Mouse (Mus musculus) heart, adult 18-20 months (tissue): ENCODE results near the gene Arhgap24. TPM values are rescaled to one million over a fixed set of nuclear protein-coding genes. Genes with fewer than 3 reads are reported as not detected.

Experiments
- DNase-seq, 2 experiments: peaks; one replicate each; pipeline ENCODE4 v3.0.0; 2021 to 2022; ENCODE audit warnings: mixed read lengths in 1 of 2
- total RNA-seq, 2 experiments: library from RNA; stranded (reverse); gene quantifications; 2 replicates each; pipeline ENCODE4 v1.2.3; 2021

The Arhgap24 gene
- total RNA-seq, 2 experiments from 2014 or later, result 19.4 to 19.8 TPM

- peak; percentile 18 to 49 for DNase-seq
Observed at GRCm38 (mm10) chr5:102502333-102502732, 21.1 kb downstream of the Arhgap24 start.

DNA sequence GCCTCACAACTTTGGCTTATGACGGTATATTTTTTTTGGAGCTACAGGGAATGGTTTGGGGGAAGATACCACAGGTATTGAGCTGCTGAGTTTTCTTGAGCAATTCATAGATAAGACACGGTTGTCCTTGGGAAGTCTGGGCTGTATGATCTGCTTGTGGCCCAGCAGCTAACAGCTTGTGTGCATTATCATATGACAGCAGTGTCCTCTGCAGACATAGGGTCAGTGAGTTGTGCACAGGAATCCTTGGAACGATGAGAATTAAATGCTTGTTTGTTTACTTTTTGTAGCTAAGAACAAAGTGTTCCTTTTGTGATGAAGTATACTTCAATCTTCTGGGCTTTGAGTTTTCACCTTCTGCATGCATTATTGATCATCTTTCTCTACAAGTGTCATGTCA, 21.9 kb downstream of the Arhgap24 start:
- no peak for DNase-seq

- DNase-seq, result no peak
Observed at GRCm38 (mm10) chr5:102503868-102504267, 22.7 kb downstream of the Arhgap24 start.

GRCm38 (mm10) chr5:102504557-102504956, 23.4 kb downstream of the Arhgap24 start:
- no peak for DNase-seq

- no peak for DNase-seq
Observed at GRCm38 (mm10) chr5:102508162-102508561, 27.0 kb downstream of the Arhgap24 start.

GRCm38 (mm10) chr5:102509381-102509780, 28.2 kb downstream of the Arhgap24 start:
- DNase-seq, result peak in 1 of 2 experiments; percentile 10

GRCm38 (mm10) chr5:102511651-102512050, 30.5 kb downstream of the Arhgap24 start:
- no peak for DNase-seq

- DNase-seq, result no peak
Observed at GRCm38 (mm10) chr5:102515496-102515895, 34.3 kb downstream of the Arhgap24 start.

- DNase-seq, result no peak
Observed at GRCm38 (mm10) chr5:102520506-102520905, 39.3 kb downstream of the Arhgap24 start.

GRCm38 (mm10) chr5:102535311-102535710, 54.1 kb downstream of the Arhgap24 start:
- DNase-seq, result no peak

- DNase-seq, result no peak
Observed at GRCm38 (mm10) chr5:102537819-102538218, 56.6 kb downstream of the Arhgap24 start.

DNA sequence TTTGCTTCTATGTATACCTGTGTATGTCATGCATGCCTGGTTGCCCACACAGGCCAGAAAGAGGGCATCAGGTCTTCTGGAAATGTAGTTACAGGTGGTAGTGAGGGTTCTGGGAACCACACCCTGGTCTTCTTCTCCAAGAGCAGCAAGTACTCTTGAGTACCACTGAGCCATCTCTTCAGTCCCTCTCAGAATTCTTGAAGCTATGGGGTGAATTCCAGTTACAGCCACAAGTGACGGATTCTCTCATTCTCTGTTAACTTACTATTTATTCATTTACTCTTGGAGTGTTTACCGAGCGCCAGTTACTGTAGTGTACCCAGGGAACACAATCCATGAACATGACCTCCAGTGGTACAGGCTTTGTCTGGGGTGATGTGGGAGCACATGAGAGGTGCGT, 65.1 kb downstream of the Arhgap24 start:
- DNase-seq, result no peak

GRCm38 (mm10) chr5:102547786-102548185, 66.6 kb downstream of the Arhgap24 start:
- no peak for DNase-seq

DNA sequence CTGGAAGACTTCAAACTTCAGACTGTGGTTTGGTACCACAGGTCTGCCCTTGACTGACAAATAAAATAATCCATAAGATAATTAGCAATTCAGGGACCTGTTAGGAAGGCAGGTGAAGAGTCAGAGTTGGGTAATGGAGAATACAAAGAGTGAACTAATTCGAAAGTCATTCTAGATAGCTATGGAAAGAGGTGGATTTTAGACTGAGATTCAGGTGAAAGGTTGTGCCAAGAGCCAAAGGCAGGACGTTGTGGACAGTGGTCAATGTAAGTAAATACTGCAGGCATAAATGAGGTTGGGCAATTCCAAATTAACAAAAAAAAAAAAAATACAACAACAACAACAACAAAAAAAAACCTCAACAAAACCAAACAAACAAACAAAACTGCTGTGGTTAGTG, 67.2 kb downstream of the Arhgap24 start:
- no peak for DNase-seq

- no peak for DNase-seq
Observed at GRCm38 (mm10) chr5:102550211-102550610, 69.0 kb downstream of the Arhgap24 start.

DNA sequence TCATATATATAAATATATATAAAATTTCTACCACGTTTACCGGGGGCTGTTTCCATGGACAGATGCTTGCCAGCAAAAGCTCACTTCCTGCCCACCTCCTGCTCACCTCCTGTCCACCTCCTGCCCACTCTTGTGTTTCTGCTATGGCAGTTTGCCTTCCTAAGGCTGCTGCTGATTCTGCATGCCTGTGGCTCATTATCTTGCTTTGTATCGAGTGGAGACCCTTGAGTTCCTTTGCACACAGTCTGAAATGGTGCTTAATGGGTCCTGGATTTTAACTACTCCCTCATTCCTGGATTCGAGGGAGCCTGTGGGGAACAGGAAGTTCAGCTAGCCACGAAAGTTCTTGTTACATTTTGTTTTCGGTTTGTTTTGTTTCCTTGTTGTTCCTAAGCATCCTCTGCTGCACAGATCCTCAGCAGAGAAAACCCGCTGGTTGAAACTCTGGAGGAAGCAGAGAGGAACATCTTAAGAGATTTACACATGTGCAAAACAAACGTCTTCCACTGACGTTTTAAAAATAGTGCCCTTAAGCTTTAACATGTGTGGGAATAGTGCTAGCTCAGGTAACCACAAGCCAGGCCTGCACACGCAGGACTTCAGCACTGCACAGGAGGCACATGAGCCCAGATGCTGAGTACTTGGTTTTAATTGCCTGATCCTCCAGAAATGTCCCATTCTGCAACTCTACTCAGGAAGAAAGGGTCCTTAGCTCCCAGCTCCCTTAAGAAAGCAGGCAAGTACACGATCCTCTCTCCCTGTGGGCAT, 69.9 kb downstream of the Arhgap24 start:
- no peak for DNase-seq

DNA sequence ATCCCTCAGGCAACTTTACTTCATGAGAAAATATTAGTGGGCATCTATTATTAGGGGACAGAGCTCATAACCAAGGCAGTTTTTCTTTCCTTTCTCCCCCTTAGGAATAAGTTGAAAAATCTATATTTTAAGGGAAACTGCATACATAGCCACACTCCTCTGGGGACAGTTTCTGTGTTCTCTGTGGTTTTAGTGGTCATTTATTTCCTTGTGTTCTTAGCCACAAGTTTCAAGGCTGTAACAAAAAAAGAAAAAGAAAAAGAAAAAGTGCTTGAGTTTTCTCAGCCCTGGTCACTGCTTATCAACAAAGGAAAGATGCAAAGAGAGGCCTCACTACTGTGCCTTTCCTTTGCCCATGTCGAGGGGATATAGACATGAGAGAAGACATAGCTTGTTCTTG, 71.3 kb downstream of the Arhgap24 start:
- no peak for DNase-seq

- no peak for DNase-seq
Observed at GRCm38 (mm10) chr5:102555958-102556357, 74.8 kb downstream of the Arhgap24 start.

DNA sequence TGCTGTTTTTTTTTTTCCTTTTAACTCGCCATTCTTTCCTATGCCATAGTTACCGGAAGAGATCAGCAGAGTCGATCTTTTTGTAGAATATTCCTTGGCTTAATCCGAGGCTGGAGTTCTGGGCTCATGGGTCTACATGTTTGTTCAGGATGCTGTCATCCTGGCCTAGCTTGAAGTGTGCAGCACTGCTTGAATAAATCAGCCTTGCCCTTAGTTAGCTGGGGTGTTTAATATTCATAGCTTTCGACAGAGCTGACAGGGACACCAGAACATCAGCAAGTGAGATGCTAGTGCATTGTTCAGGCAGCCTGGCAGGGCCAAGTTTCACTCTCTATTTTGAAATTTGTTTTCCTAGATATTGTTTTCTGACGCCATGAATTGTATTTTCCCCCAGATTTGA, 79.1 kb downstream of the Arhgap24 start:
- DNase-seq, result no peak

GRCm38 (mm10) chr5:102563971-102564370, 82.8 kb downstream of the Arhgap24 start:
- no peak for DNase-seq

GRCm38 (mm10) chr5:102568764-102569163, 87.6 kb downstream of the Arhgap24 start:
- DNase-seq, result peak in 1 of 2 experiments; percentile 10

GRCm38 (mm10) chr5:102571445-102571844, 90.3 kb downstream of the Arhgap24 start:
- no peak for DNase-seq

- peak; percentile 26 to 70 for DNase-seq
Observed at GRCm38 (mm10) chr5:102576750-102577149, 95.6 kb downstream of the Arhgap24 start.

- no peak for DNase-seq
Observed at GRCm38 (mm10) chr5:102577729-102578128, 96.5 kb downstream of the Arhgap24 start.
